Mouse (Mus musculus) liver, adult 2 months (tissue): ENCODE data around the gene Bace2.

Experiments
- CTCF ChIP-seq: fragments of 200-500 bp; IDR thresholded peaks from 2 replicates; pipeline ENCODE4 v1.5.1; 2011; ENCODE audit warnings: low read depth, low read length, control low read depth
- POLR2A ChIP-seq: fragments of 200-500 bp; IDR thresholded peaks from 2 replicates; pipeline ENCODE4 v1.6.1; 2011; ENCODE audit warnings: low read length, control low read depth; ENCODE audit not compliant: insufficient read depth; ENCODE audit errors: extremely low read depth

DNA sequence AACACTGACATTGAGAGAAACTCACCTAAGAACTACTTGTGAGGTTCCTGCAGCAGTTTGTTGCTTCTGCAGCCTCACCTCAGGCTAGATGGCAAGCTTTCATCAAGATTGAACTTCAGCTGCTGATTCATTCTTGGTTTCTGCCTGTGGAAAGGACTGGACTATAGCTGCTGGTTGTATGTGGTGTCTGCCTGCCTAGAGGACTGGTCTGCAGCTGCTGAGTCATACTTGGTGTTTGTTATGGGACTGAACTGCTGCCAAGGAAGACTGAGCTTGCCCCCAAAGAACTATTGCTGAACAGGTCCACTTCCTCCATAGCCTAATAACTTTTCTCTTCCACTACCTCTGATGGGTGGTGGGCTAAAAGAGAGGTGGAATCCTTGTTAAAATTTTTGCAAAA is 90.8 kb downstream of the Bace2 start:
- no peak for TF ChIP-seq CTCF
- no peak for TF ChIP-seq POLR2A
